Mouse (Mus musculus) bone marrow macrophage, adult 2 months (primary cell): ENCODE results near the gene Mxd1.

Source experiments
- CTCF ChIP-seq: IDR thresholded peaks from 2 replicates; pipeline ENCODE4 v1.5.1; 2012; ENCODE audit warnings: low read depth, mild to moderate bottlenecking, low read length, moderate library complexity
- POLR2A ChIP-seq: IDR thresholded peaks from 2 replicates; pipeline ENCODE4 v1.6.1; 2012; ENCODE audit warnings: mild to moderate bottlenecking, low read depth, low read length, borderline replicate concordance

DNA sequence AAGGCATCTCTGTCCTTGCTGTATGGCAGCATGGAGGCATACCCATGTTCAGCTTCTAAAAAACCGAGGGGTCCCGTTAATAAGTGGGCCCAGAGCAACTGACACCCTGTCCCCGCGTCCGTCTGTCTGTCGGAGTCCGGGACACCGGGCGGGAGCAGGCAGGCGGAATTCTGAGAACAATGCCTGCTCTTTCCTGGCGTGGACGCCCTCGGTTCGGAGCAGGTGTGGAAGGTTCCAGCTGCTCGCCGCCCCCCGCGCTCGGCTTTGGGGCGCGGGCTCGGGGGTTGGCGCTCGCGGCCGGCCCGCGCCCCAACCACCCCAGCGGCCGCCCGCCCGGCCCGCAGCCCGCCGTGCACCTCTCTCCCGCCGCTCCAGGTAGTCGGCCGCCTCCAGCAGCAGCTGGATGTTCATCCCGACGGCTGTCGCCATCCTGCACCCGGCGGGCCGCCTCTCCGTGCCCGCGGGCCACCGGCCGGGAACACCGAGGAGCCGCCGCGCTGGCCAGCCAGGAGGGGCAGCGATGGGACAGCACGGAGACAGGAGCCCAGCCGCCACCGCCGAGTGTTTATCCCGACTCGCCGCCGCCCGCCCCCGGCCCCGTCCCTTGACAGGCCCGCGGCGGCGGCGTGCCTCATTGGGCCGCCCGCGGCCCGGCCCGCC, at the start of gene Mxd1:
- TF ChIP-seq CTCF (no peak), POLR2A (no peak)
